Mouse (Mus musculus) cortical plate, adult 2 months (tissue): Measurements from ENCODE around the gene Cldn16.

Experiments
- CTCF ChIP-seq: fragments of 200-500 bp; IDR thresholded peaks from 2 replicates; pipeline ENCODE4 v1.5.1; 2011; ENCODE audit warnings: mild to moderate bottlenecking, control low read depth, low read length; ENCODE audit not compliant: insufficient read depth; ENCODE audit errors: extremely low read depth
- POLR2A ChIP-seq: fragments of 200-500 bp; IDR thresholded peaks from 2 replicates; pipeline ENCODE4 v1.6.1; 2011; ENCODE audit warnings: mild to moderate bottlenecking, low read length, control low read depth; ENCODE audit not compliant: insufficient read depth; ENCODE audit errors: extremely low read depth

- TF ChIP-seq CTCF (no peak), POLR2A (no peak)
These were observed 67.5 kb downstream of the Cldn16 start for GRCm38 (mm10) chr16:26530451-26530850.
